Mouse (Mus musculus) brain, adult 2 months (tissue): ENCODE data around the gene Zar1l.
"Not testable (repeated sequence)": the region's sequence is repeated elsewhere in the genome, so short reads cannot be mapped to it uniquely, and the experiment has no call there.

Experiments
- DNase-seq: peaks from one replicate; pipeline ENCODE4 v3.0.0; 2011; ENCODE audit warnings: low read depth, low spot score

The Zar1l gene

GRCm38 (mm10) chr5:150518064-150518463, at the start of gene Zar1l:
Zar1l (minus strand) TSS chr5:150518164.
- no peak for DNase-seq

- DNase-seq: no peak
Observed at GRCm38 (mm10) chr5:150566971-150567370, 49.0 kb upstream of the Zar1l start.

- DNase-seq: peak; percentile 85
Observed at GRCm38 (mm10) chr5:150566226-150566625, 48.3 kb upstream of the Zar1l start.

GRCm38 (mm10) chr5:150564426-150564825, 46.5 kb upstream of the Zar1l start:
- DNase-seq: no peak

GRCm38 (mm10) chr5:150561783-150562182, 43.8 kb upstream of the Zar1l start:
- no peak for DNase-seq

DNA sequence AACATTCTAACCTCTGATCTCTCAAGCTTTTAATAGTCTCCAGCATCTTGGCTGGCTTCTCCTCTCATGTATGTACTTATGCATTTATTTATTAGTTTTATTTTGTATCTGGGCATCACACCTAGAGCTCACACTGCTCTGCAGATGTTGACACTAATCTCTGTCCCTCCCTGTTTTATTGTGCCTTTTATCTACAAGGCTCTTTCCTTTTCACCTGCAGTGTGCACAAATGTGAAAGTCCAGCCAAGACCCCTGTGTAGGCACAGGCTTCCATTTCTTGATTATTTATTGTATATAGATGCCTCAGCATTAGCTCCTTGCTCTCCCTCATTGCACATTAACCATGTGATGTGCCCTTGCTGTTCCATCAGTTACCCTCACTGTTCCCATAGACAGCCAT, 43.4 kb upstream of the Zar1l start:
- DNase-seq: no peak

DNA sequence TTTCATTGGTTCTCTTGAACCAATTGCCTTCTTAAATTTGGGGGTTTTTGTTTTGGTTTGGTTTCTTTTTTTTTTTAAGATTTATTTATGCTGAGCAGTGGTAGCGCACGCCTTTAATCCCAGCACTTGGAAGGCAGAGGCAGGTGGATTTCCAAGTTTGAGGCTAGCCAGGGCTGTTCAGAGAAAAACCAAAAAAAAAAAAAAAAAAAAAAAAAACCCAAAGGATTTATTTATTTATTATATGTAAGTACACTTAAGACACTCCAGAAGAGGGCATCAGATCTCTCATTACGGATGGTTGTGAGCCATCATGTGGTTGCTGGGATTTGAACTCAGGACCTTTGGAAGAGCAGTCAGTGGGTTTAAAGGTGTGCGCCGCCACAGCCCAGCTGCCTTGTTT, 42.9 kb upstream of the Zar1l start:
- DNase-seq: no peak

DNA sequence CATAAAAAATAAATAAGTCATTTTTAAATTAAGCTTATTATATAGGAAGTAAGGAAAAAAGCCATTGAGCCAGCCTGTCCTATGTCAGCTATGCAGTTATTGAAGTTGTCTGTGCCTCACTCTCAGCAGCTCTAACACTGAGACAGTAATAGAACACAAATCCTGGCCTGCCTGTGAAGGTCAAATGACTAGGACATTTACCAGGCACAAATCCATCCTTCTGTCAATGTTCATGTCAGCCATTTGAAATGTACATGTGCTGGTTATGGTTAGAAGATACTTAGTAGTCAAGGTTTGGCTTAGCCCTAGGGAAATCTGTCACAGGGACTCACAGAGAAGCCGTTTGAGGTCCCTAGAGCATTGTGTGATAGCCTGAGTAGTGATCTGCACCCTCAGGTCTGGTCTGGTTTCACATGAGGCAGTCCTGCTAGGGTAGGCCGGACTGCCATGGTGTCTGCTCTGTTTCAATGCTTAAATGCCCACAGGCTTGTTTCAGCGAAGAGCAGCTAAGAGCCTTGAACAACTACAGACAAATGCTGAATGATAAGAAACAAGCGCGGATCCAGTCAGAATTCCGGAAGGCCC, 41.6 kb upstream of the Zar1l start:
- DNase-seq: no peak

DNA sequence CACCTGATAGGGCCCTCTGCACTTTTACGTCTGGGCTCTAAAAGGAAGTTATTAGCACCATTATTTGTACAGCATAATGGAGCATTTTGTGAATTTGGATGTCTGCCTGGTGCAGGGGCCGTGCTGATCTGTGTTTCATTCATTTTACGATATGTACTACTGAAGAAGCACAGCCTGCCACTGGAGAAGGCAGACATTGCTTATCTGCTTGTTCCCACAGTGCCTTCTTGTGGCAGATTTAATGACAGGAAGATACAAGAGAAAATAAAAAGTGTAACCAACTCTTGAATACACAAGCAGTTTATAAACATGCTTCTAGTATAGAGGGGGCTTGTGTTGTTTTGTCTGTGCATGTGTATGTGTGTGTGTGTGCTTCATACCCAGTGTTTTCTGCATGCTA, 33.7 kb upstream of the Zar1l start:
- peak; percentile 58 for DNase-seq

- DNase-seq: peak; percentile 44
Observed at GRCm38 (mm10) chr5:150543184-150543583, 25.2 kb upstream of the Zar1l start.

DNA sequence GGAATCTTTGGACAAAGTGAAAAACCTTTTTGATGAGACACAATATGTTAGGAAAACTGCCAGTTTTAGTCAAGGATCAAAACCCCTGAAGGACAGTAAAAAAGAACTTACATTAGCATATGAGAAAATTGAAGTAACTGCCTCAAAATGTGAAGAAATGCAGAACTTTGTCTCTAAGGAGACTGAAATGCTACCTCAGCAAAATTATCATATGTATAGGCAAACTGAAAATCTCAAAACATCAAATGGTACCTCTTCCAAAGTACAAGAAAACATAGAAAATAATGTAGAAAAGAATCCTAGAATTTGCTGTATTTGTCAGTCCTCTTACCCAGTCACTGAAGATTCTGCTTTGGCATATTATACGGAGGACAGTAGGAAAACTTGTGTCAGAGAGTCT, 23.3 kb upstream of the Zar1l start:
- no peak for DNase-seq

GRCm38 (mm10) chr5:150525239-150525638, 7.3 kb upstream of the Zar1l start:
- no peak for DNase-seq

DNA sequence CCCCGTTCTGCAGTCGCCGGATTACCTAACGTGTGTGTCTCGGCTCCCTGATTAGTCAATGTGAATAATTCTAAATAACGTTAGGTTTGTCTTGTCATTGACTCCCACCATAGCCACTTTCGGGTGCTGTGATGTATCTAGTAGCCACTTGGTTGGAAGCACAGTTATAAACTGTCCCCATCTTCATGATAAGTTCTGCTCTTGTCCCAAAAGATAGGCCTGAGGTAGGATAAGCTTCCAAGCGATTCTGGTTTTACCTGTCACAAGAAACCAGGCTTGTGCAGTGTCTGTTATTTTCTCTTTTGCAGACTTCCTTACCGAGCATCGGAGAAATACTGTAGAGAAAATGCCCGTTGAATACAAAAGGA, 4.9 kb upstream of the Zar1l start:
- no peak for DNase-seq

DNA sequence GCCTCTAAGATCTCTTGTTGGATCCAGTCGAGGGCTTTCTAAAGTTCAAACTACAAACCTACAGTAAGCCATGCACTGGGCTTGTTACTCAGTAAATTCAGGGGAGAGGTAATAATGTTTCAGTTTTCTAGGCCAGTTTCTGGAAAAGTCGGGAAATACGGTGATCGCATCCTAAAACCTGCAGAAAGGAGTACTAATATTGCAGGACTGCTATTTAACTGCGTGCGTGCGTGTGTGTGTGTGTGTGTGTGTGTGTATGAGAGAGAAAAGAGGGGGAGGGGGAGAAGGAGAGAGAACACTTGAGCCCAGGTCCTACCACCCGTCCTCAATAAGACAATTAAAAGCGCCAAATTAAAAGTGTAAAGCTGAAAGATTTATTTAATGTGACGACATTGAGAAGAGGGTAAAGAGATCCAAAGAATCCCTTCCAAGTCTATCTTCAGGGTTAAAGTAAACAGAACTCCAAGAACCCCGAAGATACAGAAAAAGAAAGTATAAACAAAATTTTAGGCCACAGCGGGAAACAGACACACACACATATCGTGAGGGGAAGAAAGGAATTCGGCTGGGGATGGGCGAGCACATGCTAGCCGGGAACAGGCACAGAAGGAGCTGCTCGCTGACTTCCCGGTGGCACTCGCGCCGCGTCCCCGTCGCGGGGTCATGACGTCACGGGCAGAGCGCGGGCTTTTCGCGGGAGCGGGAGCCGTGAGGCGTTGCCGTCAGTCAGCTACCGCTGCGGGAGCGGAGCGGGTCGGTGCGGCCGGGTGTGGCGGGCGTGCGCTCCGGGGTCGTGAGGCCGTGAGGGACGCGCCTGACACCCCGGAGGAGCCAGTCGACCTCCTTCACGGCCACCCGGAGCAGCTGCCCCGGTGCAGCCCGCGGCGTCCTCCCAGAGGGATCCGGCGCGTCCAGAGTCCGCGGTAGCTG, 4.2 kb upstream of the Zar1l start, which contains the start of gene Brca2:
TSS of gene Brca2 (plus strand) at position 694 of the 930 bp plus-strand sequence.
- peak; percentile 95 for DNase-seq

GRCm38 (mm10) chr5:150519551-150519950, 1.6 kb upstream of the Zar1l start:
- DNase-seq: peak; percentile 37

GRCm38 (mm10) chr5:150514027-150514426, 3.9 kb downstream of the Zar1l start:
- DNase-seq: no peak

DNA sequence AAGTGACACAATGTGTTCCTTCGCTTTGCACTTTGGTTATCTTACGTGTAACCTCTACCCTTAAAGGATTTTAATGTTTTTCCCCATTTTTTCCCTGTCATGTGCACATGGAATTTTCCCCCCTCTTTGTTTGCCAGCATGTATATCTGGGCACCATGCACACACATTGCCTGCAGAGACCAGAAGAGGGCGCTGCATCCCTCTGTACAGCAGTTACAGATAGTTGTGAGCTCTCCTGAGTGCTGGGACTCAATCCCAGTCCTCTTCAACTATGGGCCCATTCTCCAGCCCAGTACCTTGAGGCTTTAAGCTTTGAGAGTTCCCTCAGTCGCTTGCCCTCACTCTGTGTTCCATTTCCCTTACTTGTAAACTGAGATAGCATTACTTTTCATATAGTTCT, 4.7 kb downstream of the Zar1l start:
- DNase-seq: no peak

DNA sequence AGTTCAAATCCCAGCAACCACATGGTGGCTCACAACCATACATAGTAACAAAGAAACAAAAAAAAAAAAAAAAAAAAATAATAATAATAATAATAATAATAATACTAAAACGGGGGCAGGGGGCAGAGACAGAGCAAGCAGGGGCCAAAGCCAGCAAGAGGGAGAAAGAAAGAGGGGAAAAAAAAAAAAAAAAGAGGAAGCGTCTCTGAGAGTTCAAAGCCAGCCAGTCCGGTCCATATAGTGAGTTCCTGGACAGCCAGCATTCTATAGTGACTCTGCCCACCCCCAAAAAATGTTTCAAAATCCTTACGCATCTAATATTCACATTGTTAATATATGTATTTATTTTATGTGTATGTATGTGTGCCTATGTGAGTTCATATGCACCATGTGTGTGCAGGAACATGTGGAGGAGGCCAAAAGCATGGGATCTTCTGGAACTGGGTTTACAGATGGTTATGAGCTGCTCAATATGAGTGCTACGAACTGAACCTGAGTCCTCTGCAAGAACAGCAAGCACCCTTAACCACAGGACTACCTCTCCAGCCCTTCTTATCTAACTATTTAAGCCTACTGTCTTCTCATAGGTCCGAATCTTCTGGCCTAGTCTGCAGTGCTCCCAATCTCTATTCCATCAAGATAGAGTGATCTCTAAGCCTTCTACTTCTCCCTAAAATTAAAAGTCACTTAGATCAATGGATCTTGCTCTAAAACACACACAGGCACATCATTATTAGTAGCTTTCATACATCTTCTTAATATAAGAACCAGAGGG, 7.3 kb downstream of the Zar1l start:
- no peak for DNase-seq

GRCm38 (mm10) chr5:150495792-150496191, 22.2 kb downstream of the Zar1l start:
- DNase-seq: peak; percentile 36

- DNase-seq: not testable (repeated sequence)
Observed at GRCm38 (mm10) chr5:150491573-150492173, 26.3 kb downstream of the Zar1l start.

DNA sequence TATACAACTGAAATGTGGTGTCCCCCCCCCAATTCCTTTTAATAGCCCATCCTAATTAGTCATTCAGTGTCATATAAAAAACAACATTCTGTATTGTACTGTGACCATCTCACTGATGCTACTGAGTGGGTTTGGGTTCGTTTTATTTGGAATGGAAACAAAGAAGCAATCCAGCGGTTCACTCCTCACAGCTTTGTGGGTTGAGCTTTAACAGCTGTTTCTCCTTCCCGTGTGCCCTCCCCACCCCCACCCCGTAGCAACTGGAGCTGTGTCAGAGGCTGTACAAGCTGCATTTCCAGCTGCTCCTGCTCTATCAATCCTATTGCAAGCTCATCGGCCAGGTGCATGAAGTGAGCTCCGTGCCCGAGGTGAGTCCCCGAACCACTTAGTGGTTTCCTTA, 27.1 kb downstream of the Zar1l start:
- DNase-seq: no peak

GRCm38 (mm10) chr5:150490285-150490684, 27.7 kb downstream of the Zar1l start:
- no peak for DNase-seq
